Mouse (Mus musculus): ENCODE measurements around the gene Lcn10. TPM values are rescaled to one million over a fixed set of nuclear protein-coding genes. Genes with fewer than 3 reads are reported as not detected.
"Not testable (repeated sequence)": the region's sequence is repeated elsewhere in the genome, so short reads cannot be mapped to it uniquely, and the experiment has no call there.

The Lcn10 gene
- polyA plus RNA-seq, 1 experiment from 2014 or later = not detected

GRCm38 (mm10) chr2:25708121-25708520, 25.6 kb downstream of the Lcn10 start:
- H3K36me3 ChIP-seq = 0 out of 2 replicates have a peak, but pooled peaks cover 3% of the 10 kb centered on the region
- WGBS = 82% methylated on average over 2 of the region's 2 CpGs
- no peaks in the 10 kb centered on the region for H3K27me3 ChIP-seq
- H3K4me3 ChIP-seq = no peak overlapping the region
- no peak; the same call in 1 of the 2 replicates for ATAC-seq (ENCODE audit: insufficient number of reproducible peaks, insufficient read depth, low FRiP score, low TSS enrichment)
- no peaks in the 10 kb centered on the region for H3K9me3 ChIP-seq
- H3K4me2 ChIP-seq (replicated peaks) = peak overlapping the region; percentile 17; the same call in 1 of the 2 replicates
- H3K9ac ChIP-seq = no peak overlapping the region
- no peak overlapping the region for H3K27ac ChIP-seq
- H3K4me1 ChIP-seq = peaks cover 12% of the 10 kb centered on the region; the same call in 1 of the 2 replicates

GRCm38 (mm10) chr2:25709056-25709455, 26.5 kb downstream of the Lcn10 start:
- 80% methylated on average over 1 of the region's 1 CpGs for WGBS
- H3K9ac ChIP-seq; H3K9me3 ChIP-seq; H3K27me3 ChIP-seq; H3K27ac ChIP-seq; H3K36me3 ChIP-seq; ATAC-seq (ENCODE audit: insufficient number of reproducible peaks, insufficient read depth, low FRiP score, low TSS enrichment); H3K4me3 ChIP-seq; H3K4me2 ChIP-seq (replicated peaks): not testable (repeated sequence)
- peaks cover 12% of the 10 kb centered on the region; the same call in 1 of the 2 replicates for H3K4me1 ChIP-seq

GRCm38 (mm10) chr2:25709791-25710190, 27.3 kb downstream of the Lcn10 start:
- not testable (repeated sequence) for H3K9me3 ChIP-seq; ATAC-seq (ENCODE audit: insufficient number of reproducible peaks, insufficient read depth, low FRiP score, low TSS enrichment)
- 78% methylated on average over 2 of the region's 2 CpGs for WGBS

GRCm38 (mm10) chr2:25711641-25712040, 29.1 kb downstream of the Lcn10 start:
- 30% methylated on average over 3 of the region's 3 CpGs for WGBS
- H3K4me3 ChIP-seq; H3K27ac ChIP-seq; H3K27me3 ChIP-seq; H3K9me3 ChIP-seq; H3K4me2 ChIP-seq (replicated peaks); H3K9ac ChIP-seq; H3K36me3 ChIP-seq; ATAC-seq (ENCODE audit: insufficient number of reproducible peaks, insufficient read depth, low FRiP score, low TSS enrichment): not testable (repeated sequence)
- peaks cover 12% of the 10 kb centered on the region; the same call in 1 of the 2 replicates for H3K4me1 ChIP-seq

More at GRCm38 (mm10) chr2:25709791-25710190, 27.3 kb downstream of the Lcn10 start:
- not testable (repeated sequence) for H3K27me3 ChIP-seq; H3K9ac ChIP-seq; H3K27ac ChIP-seq; H3K4me2 ChIP-seq (replicated peaks); H3K36me3 ChIP-seq; H3K4me3 ChIP-seq
- peaks cover 12% of the 10 kb centered on the region; the same call in 1 of the 2 replicates for H3K4me1 ChIP-seq

GRCm38 (mm10) chr2:25717222-25717621, 34.7 kb downstream of the Lcn10 start:
- no peak for ATAC-seq (ENCODE audit: insufficient number of reproducible peaks, insufficient read depth, low FRiP score, low TSS enrichment)
- no peak overlapping the region for H3K27ac ChIP-seq

GRCm38 (mm10) chr2:25733199-25733930, 50.8 kb downstream of the Lcn10 start:
- Histone ChIP-seq H3K4me2 (replicated peaks) (no peak overlapping the region), H3K4me1 (no peaks in the 10 kb centered on the region), H3K27me3 (no peaks in the 10 kb centered on the region), H3K27ac (no peak overlapping the region), H3K36me3 (no peaks in the 10 kb centered on the region), H3K9me3 (peaks cover 6% of the 10 kb centered on the region; the same call in 1 of the 2 replicates), H3K4me3 (no peak overlapping the region), H3K9ac (no peak overlapping the region)
- ATAC-seq (ENCODE audit: insufficient number of reproducible peaks, insufficient read depth, low FRiP score, low TSS enrichment) = no peak
- WGBS = 32% methylated on average over 2 of the region's 2 CpGs

More at GRCm38 (mm10) chr2:25717222-25717621, 34.7 kb downstream of the Lcn10 start:
- no peak overlapping the region for H3K4me2 ChIP-seq (replicated peaks)
- no peaks in the 10 kb centered on the region for H3K4me1 ChIP-seq
- no peaks in the 10 kb centered on the region for H3K9me3 ChIP-seq
- no peak overlapping the region for H3K9ac ChIP-seq
- H3K4me3 ChIP-seq = no peak overlapping the region
- no peaks in the 10 kb centered on the region for H3K27me3 ChIP-seq
- no peaks in the 10 kb centered on the region for H3K36me3 ChIP-seq

Other genes starting within 250 kb of the Lcn10 start
- 1.4 and 1.8 TPM in 2 replicates for gene Clic3, start 225.9 kb upstream of the Lcn10 start, polyA plus RNA-seq (2016; fragmentation: Nextera tagmentation; extraction: Ambion mirVana)
- gene Paxx, start 221.6 kb upstream of the Lcn10 start, polyA plus RNA-seq (2016; fragmentation: Nextera tagmentation; extraction: Ambion mirVana) = 28.6 and 28.9 TPM in 2 replicates
- gene Ptgds, start 212.7 kb upstream of the Lcn10 start, polyA plus RNA-seq (2016; fragmentation: Nextera tagmentation; extraction: Ambion mirVana) = 0.70 and 0.96 TPM in 2 replicates
- gene Lcn12, start 188.8 kb upstream of the Lcn10 start, polyA plus RNA-seq (2016; fragmentation: Nextera tagmentation; extraction: Ambion mirVana) = not detected in 2 replicates
- gene Fbxw5, start 182.0 kb upstream of the Lcn10 start, polyA plus RNA-seq (2016; fragmentation: Nextera tagmentation; extraction: Ambion mirVana) = 81.8 and 82.8 TPM in 2 replicates
- gene C8g, start 181.0 kb upstream of the Lcn10 start, polyA plus RNA-seq (2016; fragmentation: Nextera tagmentation; extraction: Ambion mirVana) = 6.3 and 6.4 TPM in 2 replicates
- 37.7 and 37.8 TPM in 2 replicates for gene Traf2, start 135.8 kb upstream of the Lcn10 start, polyA plus RNA-seq (2016; fragmentation: Nextera tagmentation; extraction: Ambion mirVana)
- 310 and 331 TPM in 2 replicates for gene Edf1, start 124.9 kb upstream of the Lcn10 start, polyA plus RNA-seq (2016; fragmentation: Nextera tagmentation; extraction: Ambion mirVana)
- 4.2 and 10.1 TPM in 2 replicates for gene Mamdc4, start 107.9 kb upstream of the Lcn10 start, polyA plus RNA-seq (2016; fragmentation: Nextera tagmentation; extraction: Ambion mirVana)
- gene Phpt1, start 107.5 kb upstream of the Lcn10 start, polyA plus RNA-seq (2016; fragmentation: Nextera tagmentation; extraction: Ambion mirVana) = 156 and 177 TPM in 2 replicates
- 0.20 and 0.24 TPM in 2 replicates for gene Ajm1, start 101.0 kb upstream of the Lcn10 start, polyA plus RNA-seq (2016; fragmentation: Nextera tagmentation; extraction: Ambion mirVana)
- 79.0 and 84.9 TPM in 2 replicates for gene Rabl6, start 74.2 kb upstream of the Lcn10 start, polyA plus RNA-seq (2016; fragmentation: Nextera tagmentation; extraction: Ambion mirVana)
- gene Ccdc183, start 65.0 kb upstream of the Lcn10 start, polyA plus RNA-seq (2016; fragmentation: Nextera tagmentation; extraction: Ambion mirVana) = 0.19 TPM in 2 replicates
- 21.1 and 24.6 TPM in 2 replicates for gene Tmem141, start 60.7 kb upstream of the Lcn10 start, polyA plus RNA-seq (2016; fragmentation: Nextera tagmentation; extraction: Ambion mirVana)
- gene Fcna, start 54.7 kb upstream of the Lcn10 start, polyA plus RNA-seq (2016; fragmentation: Nextera tagmentation; extraction: Ambion mirVana) = 0.65 and 0.69 TPM in 2 replicates
- 0.36 and 0.62 TPM in 2 replicates for gene Lcn8, start 29.6 kb upstream of the Lcn10 start, polyA plus RNA-seq (2016; fragmentation: Nextera tagmentation; extraction: Ambion mirVana)
- gene Lcn5, start 24.8 kb upstream of the Lcn10 start, polyA plus RNA-seq (2016; fragmentation: Nextera tagmentation; extraction: Ambion mirVana) = not detected in 2 replicates
- gene Lcn6, start 5.9 kb upstream of the Lcn10 start, polyA plus RNA-seq (2016; fragmentation: Nextera tagmentation; extraction: Ambion mirVana) = not detected in 2 replicates
- not detected in 2 replicates for gene Obp2a, start 17.3 kb downstream of the Lcn10 start, polyA plus RNA-seq (2016; fragmentation: Nextera tagmentation; extraction: Ambion mirVana)
- gene Bmyc, start 24.0 kb downstream of the Lcn10 start, polyA plus RNA-seq (2016; fragmentation: Nextera tagmentation; extraction: Ambion mirVana) = 100 and 106 TPM in 2 replicates
- gene Obp2b, start 54.3 kb downstream of the Lcn10 start, polyA plus RNA-seq (2016; fragmentation: Nextera tagmentation; extraction: Ambion mirVana) = not detected in 2 replicates
- not detected in 2 replicates for gene Lcn3, start 82.8 kb downstream of the Lcn10 start, polyA plus RNA-seq (2016; fragmentation: Nextera tagmentation; extraction: Ambion mirVana)
- not detected in 2 replicates for gene Lcn11, start 94.3 kb downstream of the Lcn10 start, polyA plus RNA-seq (2016; fragmentation: Nextera tagmentation; extraction: Ambion mirVana)
- gene Gm13539, start 99.5 kb downstream of the Lcn10 start, polyA plus RNA-seq (2016; fragmentation: Nextera tagmentation; extraction: Ambion mirVana) = not detected in 2 replicates
- gene Glt6d1, start 133.1 kb downstream of the Lcn10 start, polyA plus RNA-seq (2016; fragmentation: Nextera tagmentation; extraction: Ambion mirVana) = not detected in 2 replicates
- not detected in 2 replicates for gene Lcn9, start 140.4 kb downstream of the Lcn10 start, polyA plus RNA-seq (2016; fragmentation: Nextera tagmentation; extraction: Ambion mirVana)
- gene Sohlh1, start 164.5 kb downstream of the Lcn10 start, polyA plus RNA-seq (2016; fragmentation: Nextera tagmentation; extraction: Ambion mirVana) = not detected in 2 replicates
- gene Kcnt1, start 181.0 kb downstream of the Lcn10 start, polyA plus RNA-seq (2016; fragmentation: Nextera tagmentation; extraction: Ambion mirVana) = 0.67 and 1.6 TPM in 2 replicates

Measured in embryonic facial prominence, embryonic 12.5 days (tissue).